Mouse (Mus musculus): ENCODE data around the gene Sgca.

Sgca gene

DNA sequence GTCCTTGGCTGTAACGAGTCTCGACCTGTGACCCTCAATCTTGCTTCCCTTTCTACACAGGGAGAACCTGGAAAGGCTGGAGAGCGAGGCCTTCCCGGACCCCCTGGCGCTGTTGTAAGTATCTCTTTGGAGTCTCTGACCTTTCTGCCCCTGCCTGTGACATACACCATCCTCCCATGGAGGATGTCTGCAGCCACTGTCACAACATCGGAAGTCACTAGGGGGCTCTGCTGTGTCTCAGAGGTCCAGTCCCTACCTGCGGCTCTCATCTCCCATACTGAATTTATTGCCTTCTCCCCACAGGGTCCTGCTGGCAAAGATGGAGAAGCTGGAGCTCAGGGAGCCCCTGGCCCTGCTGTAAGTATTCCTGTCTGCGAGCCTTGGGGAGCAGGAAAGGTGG is 31.8 kb downstream of the Sgca start:
- no peak for DNase-seq (ENCODE audit: low spot score in 2 of 2)

DNA sequence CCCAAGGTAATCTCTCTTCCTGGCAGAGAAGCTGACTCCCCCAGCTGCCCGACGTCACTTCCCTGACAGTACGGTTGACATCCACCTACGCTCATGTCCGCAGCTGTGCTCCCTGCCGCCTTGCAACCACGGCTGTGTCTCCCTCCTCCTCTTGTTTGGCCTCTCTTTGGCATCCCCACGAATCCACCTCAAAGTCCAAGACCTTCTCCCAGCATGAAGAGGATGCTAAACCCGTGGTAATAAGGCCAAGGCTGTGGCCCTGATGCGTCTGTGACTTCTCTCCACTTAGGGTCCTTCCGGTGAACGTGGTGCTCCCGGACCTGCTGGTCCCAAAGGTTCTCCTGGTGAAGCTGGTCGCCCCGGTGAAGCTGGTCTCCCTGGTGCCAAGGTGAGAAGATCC is 33.1 kb downstream of the Sgca start:
- no peak for DNase-seq (ENCODE audit: low spot score in 2 of 2)

- DNase-seq (ENCODE audit: low spot score in 2 of 2), result no peak
Observed at GRCm38 (mm10) chr11:94942282-94943023, 33.7 kb downstream of the Sgca start.

DNA sequence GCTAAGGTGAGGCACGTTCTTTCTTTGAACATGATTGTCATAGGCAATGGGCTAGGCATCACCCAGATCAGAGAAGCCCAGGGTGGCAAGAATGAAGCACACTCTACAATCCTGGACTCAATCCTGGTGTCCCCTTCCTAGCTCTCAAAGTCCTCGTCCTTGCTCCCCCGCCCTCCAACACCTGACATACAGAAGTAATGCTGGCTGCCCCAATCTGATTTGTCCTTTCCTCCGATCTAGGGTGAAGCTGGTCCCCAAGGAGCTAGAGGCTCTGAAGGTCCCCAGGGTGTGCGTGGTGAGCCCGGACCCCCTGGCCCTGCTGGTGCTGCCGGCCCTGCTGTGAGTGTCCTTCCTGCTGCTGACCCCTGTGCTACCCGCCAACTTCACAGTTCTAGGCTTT is 34.4 kb downstream of the Sgca start:
- DNase-seq (ENCODE audit: low spot score in 2 of 2), result no peak

GRCm38 (mm10) chr11:94941121-94941520 is 35.0 kb downstream of the Sgca start:
- no peak for DNase-seq (ENCODE audit: low spot score in 2 of 2)

- DNase-seq (ENCODE audit: low spot score in 2 of 2), result peak; percentile 71 to 87
Observed at GRCm38 (mm10) chr11:94939280-94939679, 36.8 kb downstream of the Sgca start.

DNA sequence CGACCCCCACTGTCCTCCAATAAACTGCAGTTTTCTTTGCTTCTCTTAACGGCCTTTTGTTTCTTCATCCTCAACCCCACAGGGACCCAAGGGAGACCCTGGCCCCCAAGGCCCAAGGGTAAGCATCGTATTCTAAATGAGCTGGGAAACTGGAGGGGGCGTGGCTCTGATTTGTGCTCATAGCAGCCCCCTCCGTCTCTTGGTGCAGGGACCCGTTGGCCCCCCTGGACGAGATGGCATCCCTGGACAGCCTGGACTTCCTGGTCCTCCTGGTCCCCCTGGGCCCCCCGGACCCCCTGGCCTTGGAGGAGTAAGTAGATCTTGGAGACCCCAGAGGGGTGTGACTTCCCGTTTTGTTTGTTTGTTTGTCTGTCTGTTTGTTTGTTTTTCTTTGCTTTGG is 37.8 kb downstream of the Sgca start:
- DNase-seq (ENCODE audit: low spot score in 2 of 2), result no peak

- no peak for DNase-seq (ENCODE audit: low spot score in 2 of 2)
Observed at GRCm38 (mm10) chr11:94937787-94938186, 38.3 kb downstream of the Sgca start.

GRCm38 (mm10) chr11:94937335-94937781 is 38.8 kb downstream of the Sgca start:
- peak; percentile 87 to 89 for DNase-seq (ENCODE audit: low spot score in 2 of 2)

DNA sequence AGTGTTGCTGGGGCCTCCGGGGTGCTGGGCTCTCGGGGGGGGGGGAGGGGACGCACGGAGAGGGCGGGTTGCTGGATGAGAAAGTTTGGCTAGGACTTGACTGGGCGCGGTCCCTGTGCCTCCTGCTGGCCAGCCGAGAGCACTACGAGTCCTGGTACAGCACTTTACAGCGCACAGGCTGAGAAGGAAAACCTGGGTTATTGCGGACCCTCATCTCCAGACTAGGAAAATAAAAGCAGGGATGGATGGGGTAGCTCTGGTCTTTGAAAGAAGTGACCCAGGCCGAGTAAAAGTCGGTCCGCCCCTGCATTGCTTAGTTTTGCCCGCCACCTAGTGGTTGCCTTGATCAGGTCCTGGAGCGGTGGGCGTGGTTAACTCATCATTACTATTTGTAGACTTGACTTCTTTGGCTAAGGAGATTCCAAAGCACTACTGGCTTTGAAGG is 39.3 kb downstream of the Sgca start:
- peak; percentile 87 to 91 for DNase-seq (ENCODE audit: low spot score in 2 of 2)

GRCm38 (mm10) chr11:94936045-94936444 is 40.1 kb downstream of the Sgca start, which contains the start of gene Col1a1:
TSS of gene Col1a1 (plus strand) at chr11:94936224.
- no peak for DNase-seq (ENCODE audit: low spot score in 2 of 2)

DNA sequence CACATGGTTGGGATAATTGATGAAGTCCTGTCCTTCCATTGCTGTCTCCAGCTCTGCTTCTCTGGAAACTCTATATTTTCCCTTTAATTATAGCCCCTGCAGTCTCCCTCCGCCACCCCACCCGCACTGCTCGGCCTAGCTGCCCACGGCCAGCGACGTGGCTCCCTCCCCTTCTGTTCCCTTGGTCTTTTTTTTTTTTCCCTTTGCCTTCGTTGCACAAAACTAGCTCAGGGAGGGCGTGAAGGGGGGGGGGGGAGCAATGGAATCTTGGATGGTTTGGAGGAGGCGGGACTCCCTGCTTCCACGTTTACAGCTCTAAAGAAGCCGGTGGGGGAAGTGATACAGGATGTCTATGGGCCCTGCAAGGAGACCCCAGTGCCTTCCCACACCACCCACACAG is 41.6 kb downstream of the Sgca start:
- no peak for DNase-seq (ENCODE audit: low spot score in 2 of 2)

DNA sequence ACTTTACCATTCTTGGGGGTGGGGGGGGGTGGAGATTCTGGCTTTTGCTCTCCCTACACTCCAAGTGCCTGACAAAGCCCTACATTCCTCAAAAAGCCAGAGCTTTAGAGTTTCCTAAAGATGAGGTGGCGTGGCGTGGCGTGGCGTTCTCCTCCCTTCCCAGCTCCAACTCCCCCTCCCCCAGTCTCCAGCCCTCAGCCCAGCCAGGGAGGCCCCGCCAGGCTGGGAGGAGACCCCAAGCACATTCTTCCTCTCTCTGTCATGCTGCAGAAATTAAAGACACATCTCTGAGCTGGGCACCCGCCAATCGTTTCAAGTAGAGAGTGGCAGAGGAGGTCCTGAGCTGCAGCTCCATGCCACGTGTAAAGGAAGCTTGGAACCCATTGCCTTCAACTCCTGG is 42.5 kb downstream of the Sgca start:
- DNase-seq (ENCODE audit: low spot score in 2 of 2), result no peak

GRCm38 (mm10) chr11:94930151-94930550 is 46.0 kb downstream of the Sgca start:
- DNase-seq (ENCODE audit: low spot score in 2 of 2), result no peak

GRCm38 (mm10) chr11:94929599-94929998 is 46.5 kb downstream of the Sgca start:
- no peak for DNase-seq (ENCODE audit: low spot score in 2 of 2)

DNA sequence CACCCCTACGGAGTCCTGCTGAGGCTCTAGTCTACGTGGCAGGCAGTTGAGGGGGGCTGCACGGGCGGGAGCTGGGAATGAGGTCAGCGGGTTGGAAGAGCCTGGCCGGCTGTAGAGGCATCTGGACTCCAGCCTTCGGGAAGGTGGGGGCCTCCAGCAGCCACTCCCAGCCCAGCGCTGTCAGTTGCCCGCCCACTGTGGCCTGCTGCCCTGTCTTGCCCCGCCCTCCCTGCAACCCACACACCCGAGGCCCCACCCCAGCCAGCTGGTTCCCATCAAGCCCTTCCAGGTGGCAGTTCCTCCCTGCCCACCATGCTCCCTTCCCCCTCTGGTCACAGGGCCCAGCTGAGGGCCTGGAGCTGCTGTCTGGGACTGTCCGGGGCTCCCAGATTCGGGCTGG is 47.3 kb downstream of the Sgca start:
- peak; percentile 49 to 53 for DNase-seq (ENCODE audit: low spot score in 2 of 2)

DNA sequence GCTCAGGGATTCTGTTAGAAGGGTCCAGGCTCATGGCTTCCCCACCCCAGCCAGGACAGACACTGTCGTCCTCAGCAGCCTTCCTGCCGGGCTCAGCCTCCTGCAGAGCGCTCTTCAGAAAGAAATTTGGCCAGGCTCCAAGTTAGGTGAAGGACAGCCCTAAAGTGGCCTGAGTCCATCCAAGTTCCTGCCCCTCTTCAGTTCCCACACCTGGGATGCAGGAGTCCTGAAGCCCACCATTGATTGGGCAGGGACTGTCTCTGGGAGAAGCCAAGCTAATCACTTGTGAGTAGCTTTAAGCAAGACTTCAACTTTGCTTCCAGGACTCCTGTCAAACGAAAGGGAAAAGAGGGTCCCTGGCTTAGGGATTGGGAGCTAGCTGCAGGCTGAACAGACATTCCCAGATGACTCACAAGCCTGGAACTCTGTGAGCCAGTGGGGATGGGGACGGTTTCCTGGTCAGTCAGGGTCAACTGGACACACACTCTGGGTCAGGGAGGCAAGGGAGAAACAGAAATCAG is 48.3 kb downstream of the Sgca start:
- no peak for DNase-seq (ENCODE audit: low spot score in 2 of 2)

- no peak for DNase-seq (ENCODE audit: low spot score in 2 of 2)
Observed at GRCm38 (mm10) chr11:94926431-94926830, 49.7 kb downstream of the Sgca start.

DNA sequence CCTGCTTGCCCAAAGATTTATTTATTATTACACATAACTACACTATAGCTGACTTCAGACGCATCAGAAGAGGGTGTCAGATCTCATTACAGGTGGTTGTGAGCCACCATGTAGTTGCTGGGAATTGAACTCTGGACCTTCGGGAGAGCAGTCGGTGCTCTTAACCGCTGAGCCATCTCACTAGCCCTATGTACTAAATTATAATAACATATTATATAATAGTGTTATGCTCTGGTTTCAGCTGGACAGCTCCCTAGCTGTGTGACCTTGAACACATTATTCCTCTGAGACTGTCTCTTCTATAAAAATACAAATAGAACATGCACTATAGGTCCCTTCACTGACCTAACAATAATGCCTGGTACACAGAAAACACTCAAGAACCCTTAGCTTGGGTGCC is 51.1 kb downstream of the Sgca start:
- no peak for DNase-seq (ENCODE audit: low spot score in 2 of 2)

GRCm38 (mm10) chr11:94920996-94921401 is 55.1 kb downstream of the Sgca start:
- no peak for DNase-seq (ENCODE audit: low spot score in 2 of 2)

GRCm38 (mm10) chr11:94917717-94918116 is 58.4 kb downstream of the Sgca start:
- DNase-seq (ENCODE audit: low spot score in 2 of 2), result no peak

DNA sequence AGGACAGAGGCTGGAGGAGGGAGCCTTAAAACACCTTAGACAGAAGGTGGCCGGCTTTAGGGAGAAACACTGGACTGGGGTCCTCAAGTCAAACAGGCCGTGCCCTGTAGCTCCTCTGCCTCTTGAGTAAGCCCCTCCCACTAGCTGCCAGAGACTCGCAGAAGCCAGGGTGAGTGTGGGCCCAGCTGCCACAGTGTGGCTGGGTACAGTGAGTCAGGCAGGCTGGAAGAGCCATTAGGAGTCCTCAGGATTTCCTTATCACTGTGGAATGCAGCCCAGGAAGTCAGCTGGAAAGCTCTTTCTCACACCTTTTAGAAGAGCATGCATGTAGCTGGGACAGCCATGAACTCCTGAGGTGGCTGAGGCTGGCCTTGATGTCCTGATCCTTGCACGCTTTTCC is 59.6 kb downstream of the Sgca start:
- no peak for DNase-seq (ENCODE audit: low spot score in 2 of 2)

GRCm38 (mm10) chr11:94915675-94916403 is 60.3 kb downstream of the Sgca start:
- peak in 1 of 2 experiments; percentile 48 for DNase-seq (ENCODE audit: low spot score in 2 of 2)
